Mouse (Mus musculus) thymus, postnatal 14 days (tissue): ENCODE results near the gene Rab39.
A peak's percentile ranks its signal among the peaks of the same experiment; 100 is the strongest.

Experiments
- DNase-seq: peaks from one replicate; pipeline ENCODE4 v3.0.0; 2021

The Rab39 gene

GRCm38 (mm10) chr9:53705992-53706696 lies at the start of gene Rab39:
Rab39 (minus strand) TSS chr9:53706232.
- peak; percentile 89 for DNase-seq

GRCm38 (mm10) chr9:53754801-53755200 lies 48.8 kb upstream of the Rab39 start:
- no peak for DNase-seq

- peak; percentile 43 for DNase-seq
These were observed 44.9 kb upstream of the Rab39 start for GRCm38 (mm10) chr9:53750899-53751298.

GRCm38 (mm10) chr9:53750411-53750810 lies 44.4 kb upstream of the Rab39 start:
- DNase-seq: no peak

- no peak for DNase-seq
These were observed 34.9 kb upstream of the Rab39 start for GRCm38 (mm10) chr9:53740829-53741404.

GRCm38 (mm10) chr9:53705491-53705991 lies 491 bp downstream of the Rab39 start:
- DNase-seq: peak; percentile 67

GRCm38 (mm10) chr9:53702991-53703390 lies 3.0 kb downstream of the Rab39 start:
- DNase-seq: no peak

- DNase-seq: no peak
These were observed 5.5 kb downstream of the Rab39 start for GRCm38 (mm10) chr9:53700496-53700895.

GRCm38 (mm10) chr9:53695846-53696245 lies 10.2 kb downstream of the Rab39 start:
- no peak for DNase-seq

GRCm38 (mm10) chr9:53693718-53694117 lies 12.3 kb downstream of the Rab39 start:
- DNase-seq: no peak

- DNase-seq: no peak
These were observed 14.0 kb downstream of the Rab39 start for GRCm38 (mm10) chr9:53691745-53692670.

GRCm38 (mm10) chr9:53680851-53681250 lies 25.2 kb downstream of the Rab39 start:
- DNase-seq: no peak

GRCm38 (mm10) chr9:53676921-53677320 lies 29.1 kb downstream of the Rab39 start:
- DNase-seq: no peak

GRCm38 (mm10) chr9:53673571-53673970 lies 32.5 kb downstream of the Rab39 start:
- DNase-seq: peak; percentile 86

GRCm38 (mm10) chr9:53669680-53670219 lies 36.3 kb downstream of the Rab39 start, which contains the start of gene Cul5:
Cul5 (minus strand) TSS chr9:53670014.
- DNase-seq: peak; percentile 74

- peak; percentile 96 for DNase-seq
These were observed 38.9 kb downstream of the Rab39 start for GRCm38 (mm10) chr9:53667020-53667669.

- DNase-seq: no peak
These were observed 39.4 kb downstream of the Rab39 start for GRCm38 (mm10) chr9:53666665-53667019.

GRCm38 (mm10) chr9:53665428-53665827 lies 40.6 kb downstream of the Rab39 start:
- DNase-seq: no peak

- DNase-seq: no peak
These were observed 41.2 kb downstream of the Rab39 start for GRCm38 (mm10) chr9:53664819-53665218.

GRCm38 (mm10) chr9:53634796-53635195 lies 71.2 kb downstream of the Rab39 start:
- no peak for DNase-seq
